Mouse (Mus musculus): ENCODE measurements around the gene Pdlim5.
A peak's percentile ranks its signal among the peaks of the same experiment; 100 is the strongest.

Pdlim5 gene

GRCm38 (mm10) chr3:142394796-142395508 is 544 bp downstream of the Pdlim5 start:
- DNase-seq (ENCODE audit: low spot score in 2 of 2): peak; percentile 58 to 77

- DNase-seq (ENCODE audit: low spot score in 2 of 2): no peak
These were observed 1.5 kb downstream of the Pdlim5 start for GRCm38 (mm10) chr3:142394000-142394411.

- no peak for DNase-seq (ENCODE audit: low spot score in 2 of 2)
These were observed 4.0 kb downstream of the Pdlim5 start for GRCm38 (mm10) chr3:142391531-142391930.

GRCm38 (mm10) chr3:142390288-142390687 is 5.2 kb downstream of the Pdlim5 start:
- no peak for DNase-seq (ENCODE audit: low spot score in 2 of 2)

GRCm38 (mm10) chr3:142388189-142388588 is 7.3 kb downstream of the Pdlim5 start:
- no peak for DNase-seq (ENCODE audit: low spot score in 2 of 2)

- DNase-seq (ENCODE audit: low spot score in 2 of 2): no peak
These were observed 9.0 kb downstream of the Pdlim5 start for GRCm38 (mm10) chr3:142386505-142386904.

- DNase-seq (ENCODE audit: low spot score in 2 of 2): no peak
These were observed 9.8 kb downstream of the Pdlim5 start for GRCm38 (mm10) chr3:142385690-142386089.

GRCm38 (mm10) chr3:142376638-142377037 is 18.9 kb downstream of the Pdlim5 start:
- no peak for DNase-seq (ENCODE audit: low spot score in 2 of 2)

- no peak for DNase-seq (ENCODE audit: low spot score in 2 of 2)
These were observed 20.4 kb downstream of the Pdlim5 start for GRCm38 (mm10) chr3:142375106-142375505.

GRCm38 (mm10) chr3:142372465-142373147 is 22.9 kb downstream of the Pdlim5 start:
- DNase-seq (ENCODE audit: low spot score in 2 of 2): no peak

GRCm38 (mm10) chr3:142368411-142368810 is 27.1 kb downstream of the Pdlim5 start:
- DNase-seq (ENCODE audit: low spot score in 2 of 2): no peak

- no peak for DNase-seq (ENCODE audit: low spot score in 2 of 2)
These were observed 33.4 kb downstream of the Pdlim5 start for GRCm38 (mm10) chr3:142362092-142362491.

GRCm38 (mm10) chr3:142358951-142359350 is 36.5 kb downstream of the Pdlim5 start:
- no peak for DNase-seq (ENCODE audit: low spot score in 2 of 2)

GRCm38 (mm10) chr3:142356661-142357060 is 38.8 kb downstream of the Pdlim5 start:
- no peak for DNase-seq (ENCODE audit: low spot score in 2 of 2)

- DNase-seq (ENCODE audit: low spot score in 2 of 2): no peak
These were observed 42.3 kb downstream of the Pdlim5 start for GRCm38 (mm10) chr3:142353218-142353617.

- DNase-seq (ENCODE audit: low spot score in 2 of 2): no peak
These were observed 45.0 kb downstream of the Pdlim5 start for GRCm38 (mm10) chr3:142350513-142350912.

- no peak for DNase-seq (ENCODE audit: low spot score in 2 of 2)
These were observed 46.5 kb downstream of the Pdlim5 start for GRCm38 (mm10) chr3:142348816-142349631.

- no peak for DNase-seq (ENCODE audit: low spot score in 2 of 2)
These were observed 49.2 kb downstream of the Pdlim5 start for GRCm38 (mm10) chr3:142346261-142346660.

- DNase-seq (ENCODE audit: low spot score in 2 of 2): no peak
These were observed 50.0 kb downstream of the Pdlim5 start for GRCm38 (mm10) chr3:142345235-142346125.

- no peak for DNase-seq (ENCODE audit: low spot score in 2 of 2)
These were observed 51.7 kb downstream of the Pdlim5 start for GRCm38 (mm10) chr3:142343786-142344185.

- DNase-seq (ENCODE audit: low spot score in 2 of 2): no peak
These were observed 54.8 kb downstream of the Pdlim5 start for GRCm38 (mm10) chr3:142340701-142341100.

Measured in spleen, postnatal 4 days (tissue).